Mouse (Mus musculus): ENCODE measurements around the gene Rpl35.

DNA sequence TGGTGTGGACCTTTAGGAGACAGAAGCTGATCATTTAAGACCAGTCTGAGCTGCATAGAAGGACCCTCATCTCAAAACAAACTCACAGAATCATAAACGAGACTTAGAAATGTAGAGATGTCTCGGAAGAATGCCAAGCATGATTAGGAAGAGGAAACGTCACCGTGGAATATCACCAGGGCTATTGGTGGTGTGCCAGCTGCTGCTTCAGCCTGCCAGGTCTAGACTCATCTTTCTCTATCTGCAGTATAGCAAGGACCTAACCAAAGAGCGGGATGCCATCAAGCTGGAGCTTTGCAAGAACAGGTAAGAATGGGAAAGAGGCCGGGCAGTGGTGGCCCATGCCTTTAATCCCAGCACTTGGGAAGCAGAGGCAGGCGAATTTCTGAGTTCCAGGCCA lies 31.7 kb downstream of the Rpl35 start:
- no peak for TF ChIP-seq CTCF (IDR thresholded peaks at IDR 0.05)
- no peak for TF ChIP-seq EP300 (IDR thresholded peaks at IDR 0.05; ENCODE audit: insufficient read depth, low read depth, low read length)
- no peak for TF ChIP-seq POLR2A (IDR thresholded peaks at IDR 0.05; ENCODE audit: insufficient read depth, low read depth, low read length)
